Comparison of ENCODE assay signal across 20 mouse cellular contexts in genomic region chr3:60240664-60241063, GRCm38 (mm10).
"Had no signal": no experiment of that assay in that cellular context is flagged by ENCODE, and none has a peak within 500 bp of the region (broad histone marks: within the 10 kb centered on the region; RNA-seq: fewer than 3 reads in every experiment).

No protein-coding gene starts in this region.

- DNase-seq: gastrocnemius, postnatal 14 days; gastrocnemius, postnatal 36 days; heart, adult 11 months; heart, adult 2 months; heart, postnatal 14 days; heart, postnatal 36 days; kidney, adult 11 months; kidney, postnatal 14 days; kidney, postnatal 36 days; left cerebral cortex, postnatal 4 days had no signal

- ATAC-seq: hindbrain, postnatal 0 days; intestine, embryonic 16.5 days; liver, embryonic 12.5 days had no signal

- H3K27me3 ChIP-seq: heart, embryonic 13.5 days; heart, embryonic 15.5 days; hindbrain, embryonic 13.5 days; hindbrain, embryonic 15.5 days; kidney, embryonic 15.5 days; limb, embryonic 13.5 days; limb, embryonic 15.5 days; liver, embryonic 12.5 days had no signal
